Mouse (Mus musculus): ENCODE results near the gene Tmem260. TPM values are rescaled to one million over a fixed set of nuclear protein-coding genes. Genes with fewer than 3 reads are reported as not detected.
A peak's percentile ranks its signal among the peaks of the same experiment; 100 is the strongest.
"Not testable (repeated sequence)": the region's sequence is repeated elsewhere in the genome, so short reads cannot be mapped to it uniquely, and the experiment has no call there.

Tmem260 gene
- polyA plus RNA-seq, 1 experiment from 2014 or later = 29.2 TPM

DNA sequence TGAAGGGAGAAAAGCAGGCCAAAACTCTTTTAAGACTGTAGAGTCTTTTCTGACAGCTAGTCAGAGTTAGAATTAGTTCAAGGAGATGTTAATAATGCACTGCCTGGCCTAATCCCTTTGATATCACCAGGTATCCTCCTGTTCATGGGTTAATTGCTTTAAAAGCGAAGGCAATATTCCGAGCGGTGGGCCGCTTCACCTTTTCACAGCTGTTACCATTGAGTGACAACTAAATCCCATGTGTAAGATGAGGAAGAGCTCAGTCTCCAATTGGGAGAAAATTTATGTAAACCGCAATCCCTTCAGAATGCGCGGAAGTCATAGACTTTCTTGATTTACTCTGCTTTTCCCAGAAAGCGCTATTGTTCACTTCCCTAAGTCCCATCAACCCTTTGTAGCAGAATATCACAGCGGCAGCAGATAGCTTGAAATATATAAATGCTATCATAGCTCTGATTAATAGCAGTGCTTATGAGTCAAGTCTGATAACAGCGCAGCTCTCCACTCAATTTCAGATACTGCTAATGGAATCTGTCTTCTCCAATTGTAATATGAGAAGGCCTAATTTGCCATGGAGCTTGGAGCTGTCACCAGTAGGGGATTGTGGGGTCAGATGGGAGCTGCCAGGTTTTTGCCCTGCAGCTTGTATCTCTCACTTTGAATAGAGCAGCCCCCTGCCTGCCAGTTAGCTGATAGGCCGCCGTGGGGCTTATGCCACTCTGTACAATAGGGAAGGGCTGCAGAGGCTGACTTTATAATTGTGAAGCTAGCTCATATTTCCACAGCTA lies 10.6 kb downstream of the Tmem260 start:
- Histone ChIP-seq H3K4me3 (no peak overlapping the region), H3K27me3 (no peaks in the 10 kb centered on the region), H3K27ac (peak overlapping the region; percentile 55), H3K9ac (no peak overlapping the region), H3K9me3 (replicated peaks) (no peaks in the 10 kb centered on the region), H3K4me2 (replicated peaks) (no peak overlapping the region), H3K36me3 (peaks cover 10% of the 10 kb centered on the region), H3K4me1 (peaks cover 11% of the 10 kb centered on the region)
- 56% methylated on average over 12 of the region's 12 CpGs for WGBS
- peak; percentile 90 for ATAC-seq (ENCODE audit: low FRiP score)

DNA sequence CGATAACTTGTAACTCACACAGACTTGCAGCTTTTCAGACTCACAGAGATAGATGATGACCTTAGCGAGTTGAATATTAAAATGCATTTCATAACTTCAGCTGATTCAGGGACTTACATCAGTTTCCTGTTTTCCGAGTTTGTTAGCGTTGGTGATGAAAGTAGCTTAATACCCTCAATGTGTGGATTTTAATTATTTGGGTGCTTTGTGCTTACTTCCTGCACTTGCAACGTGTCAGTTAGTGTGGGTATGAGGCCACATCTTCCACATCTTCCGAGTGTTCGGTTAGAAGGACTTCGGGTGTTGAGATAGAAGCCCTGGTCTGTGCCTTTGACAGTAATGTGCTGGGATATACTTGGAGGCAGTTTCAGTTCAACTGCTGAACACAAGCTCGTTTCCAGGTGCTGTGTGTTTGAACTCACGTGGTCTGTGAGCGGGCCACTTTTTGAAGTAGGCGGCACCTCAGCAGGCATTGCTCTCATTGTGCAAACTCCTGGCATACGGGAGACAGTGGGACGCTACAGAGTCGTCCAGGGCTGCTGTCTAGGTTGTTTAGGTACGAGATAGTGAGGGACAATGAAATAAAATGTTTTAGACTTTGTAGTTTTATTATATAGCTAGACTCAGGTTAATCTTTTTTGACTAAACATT lies 11.5 kb downstream of the Tmem260 start:
- Histone ChIP-seq H3K9me3 (replicated peaks) (no peaks in the 10 kb centered on the region), H3K36me3 (peaks cover 8% of the 10 kb centered on the region), H3K27ac (no peak overlapping the region), H3K4me3 (no peak overlapping the region), H3K9ac (no peak overlapping the region), H3K4me1 (peaks cover 11% of the 10 kb centered on the region), H3K4me2 (replicated peaks) (no peak overlapping the region), H3K27me3 (no peaks in the 10 kb centered on the region)
- WGBS = 88% methylated on average over 16 of the region's 16 CpGs
- ATAC-seq (ENCODE audit: low FRiP score) = no peak

DNA sequence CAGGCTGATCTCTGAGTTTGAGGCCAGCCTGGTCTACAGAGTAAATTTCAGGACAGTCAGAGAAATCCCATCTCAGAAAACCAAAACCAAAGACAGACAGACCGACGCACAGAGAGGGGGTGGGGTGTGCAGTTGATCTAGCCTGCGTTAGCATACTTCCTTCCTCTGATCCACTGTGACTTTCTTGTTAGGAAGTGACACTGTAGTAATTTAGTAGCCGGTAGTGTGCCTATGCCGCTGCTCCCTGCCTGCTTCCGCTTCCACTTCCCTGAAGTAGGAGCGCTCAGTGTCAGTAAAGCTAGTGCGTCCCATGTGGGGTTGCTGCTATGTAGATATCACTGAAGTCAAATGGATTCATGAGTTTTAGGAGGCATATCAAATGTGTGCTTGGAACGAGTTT lies 13.0 kb downstream of the Tmem260 start:
- Histone ChIP-seq H3K27ac (no peak overlapping the region), H3K4me2 (replicated peaks) (no peak overlapping the region), H3K9ac (no peak overlapping the region), H3K9me3 (replicated peaks) (no peaks in the 10 kb centered on the region), H3K4me3 (no peak overlapping the region), H3K4me1 (peaks cover 9% of the 10 kb centered on the region), H3K36me3 (peaks cover 8% of the 10 kb centered on the region), H3K27me3 (no peaks in the 10 kb centered on the region)
- 93% methylated on average over 9 of the region's 9 CpGs for WGBS
- ATAC-seq (ENCODE audit: low FRiP score) = no peak

DNA sequence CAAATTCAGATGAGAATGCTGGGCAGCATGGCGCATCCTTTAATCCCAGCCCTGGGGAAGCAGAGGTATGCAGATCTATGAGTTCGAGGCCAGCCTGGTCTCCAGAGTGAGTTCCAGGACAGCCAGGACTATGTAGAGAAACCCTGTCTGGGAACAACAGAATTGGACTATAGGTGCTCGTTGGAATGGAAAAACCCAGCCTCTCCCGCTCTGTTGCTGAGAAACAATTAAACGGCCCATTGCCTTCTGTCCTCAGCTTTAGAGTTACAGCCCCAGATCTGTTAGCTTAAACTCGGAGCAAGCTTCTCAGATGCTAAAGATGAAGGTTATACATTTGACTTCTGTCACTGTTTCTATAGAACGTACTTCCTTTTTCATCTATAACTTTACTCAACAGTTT lies 22.4 kb downstream of the Tmem260 start:
- Histone ChIP-seq H3K4me3 (no peak overlapping the region), H3K36me3 (no peaks in the 10 kb centered on the region), H3K27ac (no peak overlapping the region), H3K4me2 (replicated peaks) (no peak overlapping the region), H3K4me1 (no peaks in the 10 kb centered on the region), H3K9ac (no peak overlapping the region), H3K9me3 (replicated peaks) (no peaks in the 10 kb centered on the region), H3K27me3 (no peaks in the 10 kb centered on the region)
- ATAC-seq (ENCODE audit: low FRiP score) = no peak
- 56% methylated on average over 7 of the region's 7 CpGs for WGBS

DNA sequence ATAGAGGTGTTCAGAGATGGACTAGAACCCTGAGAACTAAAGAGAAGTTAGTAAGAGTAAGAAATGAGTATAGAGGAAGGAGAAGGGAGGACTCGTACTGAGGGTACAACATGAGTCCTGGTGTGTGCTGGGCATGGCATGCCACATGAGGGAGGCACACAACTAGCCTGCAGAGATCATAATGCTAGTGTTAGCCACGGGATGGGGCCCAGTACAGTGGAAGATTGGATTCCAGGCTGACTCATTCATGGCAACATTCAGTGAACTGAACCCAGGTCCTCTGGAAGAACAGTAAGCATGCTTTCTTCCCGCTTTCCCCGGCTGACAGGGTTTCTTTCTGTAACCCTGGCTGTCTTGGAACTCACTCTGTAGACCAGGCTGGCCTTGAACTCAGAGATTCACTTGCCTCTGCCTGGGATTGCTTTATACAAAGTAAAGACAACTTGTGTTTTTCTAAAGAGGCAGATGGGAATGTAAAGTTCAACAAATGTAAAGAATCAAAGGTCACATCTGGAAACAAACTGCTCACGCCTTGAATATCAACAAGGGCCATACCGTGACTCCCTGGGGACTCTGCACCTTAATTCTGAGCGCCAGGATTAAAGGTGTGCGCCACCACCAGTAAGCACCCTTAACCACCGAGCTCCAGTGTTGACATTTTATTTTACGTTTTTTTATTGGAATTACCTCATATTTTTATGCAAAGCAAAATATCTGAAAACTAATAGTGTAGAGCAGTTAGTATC lies 25.0 kb downstream of the Tmem260 start:
- no peaks in the 10 kb centered on the region for H3K9me3 ChIP-seq (replicated peaks)
- no peak overlapping the region for H3K4me3 ChIP-seq
- no peaks in the 10 kb centered on the region for H3K4me1 ChIP-seq
- no peaks in the 10 kb centered on the region for H3K36me3 ChIP-seq
- WGBS = 87% methylated on average over 10 of the region's 10 CpGs
- H3K27me3 ChIP-seq = no peaks in the 10 kb centered on the region
- H3K27ac ChIP-seq = no peak overlapping the region
- H3K4me2 ChIP-seq (replicated peaks) = no peak overlapping the region
- ATAC-seq (ENCODE audit: low FRiP score) = no peak
- H3K9ac ChIP-seq = no peak overlapping the region

DNA sequence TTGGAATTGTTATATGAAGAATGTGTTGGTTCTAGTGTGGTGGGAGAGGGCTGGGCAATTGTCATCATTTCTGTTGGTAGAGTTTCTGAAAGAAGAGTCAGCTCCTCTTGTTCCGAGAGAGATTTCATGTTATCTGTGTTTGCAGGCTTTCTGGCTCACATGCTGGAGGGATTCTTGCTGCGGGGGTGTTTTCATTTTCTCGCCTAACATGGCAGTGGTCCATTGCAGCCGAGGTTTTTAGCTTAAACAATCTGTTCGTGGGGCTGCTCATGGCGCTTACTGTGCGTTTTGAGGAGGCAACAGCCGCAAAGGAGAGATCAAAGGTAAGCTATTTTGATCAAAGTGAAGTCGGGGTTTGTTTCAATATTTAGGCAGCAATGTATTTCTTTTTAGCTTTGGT lies 26.3 kb downstream of the Tmem260 start:
- no peak overlapping the region for H3K4me2 ChIP-seq (replicated peaks)
- WGBS = 89% methylated on average over 9 of the region's 9 CpGs
- H3K27ac ChIP-seq = no peak overlapping the region
- H3K9ac ChIP-seq = no peak overlapping the region
- H3K4me1 ChIP-seq = no peaks in the 10 kb centered on the region
- ATAC-seq (ENCODE audit: low FRiP score) = no peak
- no peak overlapping the region for H3K4me3 ChIP-seq
- H3K36me3 ChIP-seq = no peaks in the 10 kb centered on the region
- no peaks in the 10 kb centered on the region for H3K27me3 ChIP-seq
- no peaks in the 10 kb centered on the region for H3K9me3 ChIP-seq (replicated peaks)

DNA sequence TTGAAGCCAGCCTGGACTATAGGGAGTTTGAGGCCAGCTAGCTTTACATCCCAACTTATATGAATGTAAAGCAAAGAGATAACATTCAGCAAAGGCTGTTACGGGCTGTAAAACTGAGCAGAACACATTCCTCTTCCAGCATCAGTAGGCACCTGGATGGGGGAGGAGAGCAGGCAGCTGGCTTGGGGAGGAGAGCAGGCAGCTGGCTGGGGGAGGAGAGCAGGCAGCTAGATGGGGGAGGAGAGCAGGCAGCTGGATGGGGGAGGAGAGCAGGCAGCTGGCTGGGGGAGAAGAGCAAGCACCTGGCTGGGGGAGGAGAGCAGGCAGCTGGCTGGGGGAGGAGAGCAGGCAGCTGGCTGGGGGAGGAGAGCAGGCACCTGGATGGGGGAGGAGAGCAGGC lies 29.4 kb downstream of the Tmem260 start:
- Histone ChIP-seq H3K4me1 (no peaks in the 10 kb centered on the region), H3K9me3 (replicated peaks) (no peaks in the 10 kb centered on the region), H3K27me3 (no peaks in the 10 kb centered on the region), H3K36me3 (peaks cover 7% of the 10 kb centered on the region; the same call in 1 of the 2 replicates), H3K27ac (0 out of 2 replicates have a peak overlapping the region, but pooled peaks have one; percentile 17), H3K9ac (no peak overlapping the region), H3K4me2 (replicated peaks) (no peak overlapping the region), H3K4me3 (no peak overlapping the region)
- 70% methylated on average over 1 of the region's 1 CpGs for WGBS
- no peak for ATAC-seq (ENCODE audit: low FRiP score)

DNA sequence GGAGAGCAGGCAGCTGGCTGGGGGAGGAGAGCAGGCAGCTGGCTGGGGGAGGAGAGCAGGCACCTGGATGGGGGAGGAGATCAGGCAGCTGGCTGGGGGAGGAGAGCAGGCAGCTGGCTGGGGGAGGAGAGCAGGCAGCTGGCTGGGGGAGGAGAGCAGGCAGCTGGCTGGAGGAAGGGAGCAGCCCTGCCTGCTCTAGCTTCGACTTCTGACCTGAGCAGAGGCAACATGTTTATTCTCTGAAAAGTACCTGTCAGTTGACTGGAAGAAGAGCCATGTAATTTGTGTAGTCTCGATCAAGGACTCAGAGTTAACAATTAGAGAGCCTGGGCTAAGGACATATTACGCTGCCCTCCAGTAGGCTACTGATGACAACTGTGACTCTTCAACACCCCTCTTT lies 29.9 kb downstream of the Tmem260 start:
- not testable (repeated sequence) for H3K36me3 ChIP-seq; H3K4me1 ChIP-seq; H3K4me2 ChIP-seq (replicated peaks); ATAC-seq (ENCODE audit: low FRiP score); H3K9me3 ChIP-seq (replicated peaks); H3K27me3 ChIP-seq; H3K4me3 ChIP-seq; H3K27ac ChIP-seq; H3K9ac ChIP-seq
- 73% methylated on average over 3 of the region's 3 CpGs for WGBS

DNA sequence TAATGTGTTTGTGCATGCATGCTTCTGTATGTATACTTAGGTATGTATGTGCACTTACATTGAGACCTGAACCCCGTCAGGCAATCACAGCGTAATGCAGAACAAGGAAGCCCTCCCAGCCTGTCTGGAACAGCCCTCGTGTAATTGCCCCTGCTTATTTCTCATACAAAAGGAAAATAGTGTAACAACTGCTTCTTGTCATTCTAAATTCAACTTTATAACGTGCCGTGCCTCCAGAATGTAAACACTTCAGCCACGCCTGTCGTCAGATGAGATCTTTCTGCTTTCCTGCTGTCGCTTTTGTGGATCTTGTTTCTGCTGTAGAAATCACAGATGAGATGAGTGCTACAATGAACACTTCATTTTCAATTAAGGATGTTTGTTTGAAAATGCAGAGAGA lies 30.4 kb downstream of the Tmem260 start:
- 79% methylated on average over 8 of the region's 8 CpGs for WGBS
- no peak overlapping the region for H3K27ac ChIP-seq
- ATAC-seq (ENCODE audit: low FRiP score) = no peak

DNA sequence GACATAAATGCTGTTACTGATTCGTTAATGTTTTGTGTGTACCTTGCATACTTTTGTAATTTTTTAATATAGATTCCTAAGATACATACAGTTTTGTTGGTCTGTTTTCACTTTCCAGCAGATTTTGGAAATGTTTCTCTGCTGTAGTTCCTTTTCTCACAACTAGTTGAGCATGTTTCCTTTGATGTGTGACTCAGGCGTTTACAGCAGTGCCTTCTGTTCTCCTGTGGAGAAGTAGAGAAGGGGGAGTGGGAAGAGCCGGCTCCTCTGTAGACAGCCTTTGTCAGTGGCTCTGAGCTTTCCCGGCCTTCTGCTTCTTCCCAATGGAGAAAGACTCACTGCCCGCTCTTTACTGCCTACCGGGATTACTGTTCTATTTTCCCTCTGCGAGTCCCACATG lies 35.7 kb downstream of the Tmem260 start:
- peaks cover 13% of the 10 kb centered on the region; the same call in 1 of the 2 replicates for H3K36me3 ChIP-seq
- no peak overlapping the region for H3K4me3 ChIP-seq
- WGBS = 42% methylated on average over 7 of the region's 7 CpGs
- ATAC-seq (ENCODE audit: low FRiP score) = no peak
- H3K4me1 ChIP-seq = no peaks in the 10 kb centered on the region
- H3K9me3 ChIP-seq (replicated peaks) = no peaks in the 10 kb centered on the region
- H3K27me3 ChIP-seq = no peaks in the 10 kb centered on the region
- no peak overlapping the region for H3K4me2 ChIP-seq (replicated peaks)
- H3K27ac ChIP-seq = no peak overlapping the region
- no peak overlapping the region for H3K9ac ChIP-seq

More for the DNA sequence above, 30.4 kb downstream of the Tmem260 start:
- no peak overlapping the region for H3K4me2 ChIP-seq (replicated peaks)
- H3K4me3 ChIP-seq = no peak overlapping the region
- H3K4me1 ChIP-seq = no peaks in the 10 kb centered on the region
- H3K9me3 ChIP-seq (replicated peaks) = no peaks in the 10 kb centered on the region
- no peaks in the 10 kb centered on the region for H3K27me3 ChIP-seq
- no peak overlapping the region for H3K9ac ChIP-seq
- H3K36me3 ChIP-seq = peaks cover 7% of the 10 kb centered on the region; the same call in 1 of the 2 replicates

DNA sequence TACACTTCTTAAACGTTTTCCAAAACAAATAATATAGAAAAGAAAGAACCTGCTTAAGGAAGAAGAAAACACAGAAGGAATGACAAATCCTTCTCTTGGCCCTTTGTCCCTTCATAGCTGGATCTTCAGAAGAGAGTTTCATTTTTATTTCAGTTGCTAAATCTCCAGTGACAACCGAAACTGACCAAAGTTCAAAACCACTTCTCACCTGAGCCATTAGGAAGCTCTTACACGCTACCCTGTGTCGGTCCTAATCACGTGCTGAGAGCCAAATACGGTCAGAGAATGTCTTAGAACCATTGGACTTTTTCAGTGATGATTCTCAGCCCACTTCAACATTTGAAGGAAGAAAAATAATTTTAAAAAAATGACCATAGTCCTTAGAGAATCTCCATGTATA lies 36.8 kb downstream of the Tmem260 start:
- 92% methylated on average over 6 of the region's 6 CpGs for WGBS
- Histone ChIP-seq H3K9me3 (replicated peaks) (no peaks in the 10 kb centered on the region), H3K9ac (no peak overlapping the region), H3K4me1 (no peaks in the 10 kb centered on the region), H3K27me3 (no peaks in the 10 kb centered on the region), H3K4me2 (replicated peaks) (no peak overlapping the region), H3K27ac (no peak overlapping the region), H3K36me3 (peaks cover 11% of the 10 kb centered on the region; the same call in 1 of the 2 replicates), H3K4me3 (no peak overlapping the region)
- ATAC-seq (ENCODE audit: low FRiP score) = no peak

DNA sequence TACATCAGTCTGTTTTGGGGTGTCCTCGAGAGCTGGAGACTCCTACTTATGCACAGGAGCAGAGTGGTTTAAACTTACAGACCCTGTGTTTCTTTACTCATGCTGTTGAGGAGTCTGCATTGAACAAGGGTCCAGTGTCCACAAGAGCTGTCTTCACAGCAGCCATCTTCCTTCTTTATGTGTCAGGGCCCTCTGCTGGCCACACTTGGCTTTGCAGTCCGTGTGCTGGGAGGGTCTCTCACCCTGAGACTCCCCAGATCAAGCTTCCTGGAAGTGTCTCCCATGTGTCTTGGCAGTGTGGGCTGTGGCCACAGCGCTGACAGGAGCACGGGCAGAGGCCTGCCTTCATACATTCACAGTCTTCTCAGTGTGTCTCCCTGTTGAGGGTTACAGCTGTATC lies 48.0 kb downstream of the Tmem260 start:
- WGBS = 20% methylated on average over 4 of the region's 4 CpGs
- Histone ChIP-seq H3K36me3 (peaks cover 16% of the 10 kb centered on the region), H3K27me3 (no peaks in the 10 kb centered on the region), H3K4me1 (no peaks in the 10 kb centered on the region), H3K4me2 (replicated peaks) (no peak overlapping the region), H3K4me3 (no peak overlapping the region), H3K9me3 (replicated peaks) (no peaks in the 10 kb centered on the region), H3K9ac (no peak overlapping the region), H3K27ac (no peak overlapping the region)
- ATAC-seq (ENCODE audit: low FRiP score) = 0 out of 2 replicates have a peak, but pooled peaks have one; percentile 26
